Mouse (Mus musculus): ENCODE measurements around the gene Farp2.
"Not testable (repeated sequence)": the region's sequence is repeated elsewhere in the genome, so short reads cannot be mapped to it uniquely, and the experiment has no call there.

Farp2 gene

GRCm38 (mm10) chr1:93511585-93512350 lies at the start of gene Farp2:
Gene Farp2 (plus strand): TSS chr1:93512079.
- peak; percentile 91 for DNase-seq (ENCODE audit: low spot score)

GRCm38 (mm10) chr1:93465066-93465465 lies 46.8 kb upstream of the Farp2 start:
- DNase-seq (ENCODE audit: low spot score): no peak

- DNase-seq (ENCODE audit: low spot score): no peak
These were observed 46.1 kb upstream of the Farp2 start for GRCm38 (mm10) chr1:93465746-93466145.

- no peak for DNase-seq (ENCODE audit: low spot score)
These were observed 43.3 kb upstream of the Farp2 start for GRCm38 (mm10) chr1:93468626-93469025.

- DNase-seq (ENCODE audit: low spot score): no peak
These were observed 36.2 kb upstream of the Farp2 start for GRCm38 (mm10) chr1:93475694-93476093.

GRCm38 (mm10) chr1:93477758-93478585 lies 33.9 kb upstream of the Farp2 start:
- DNase-seq (ENCODE audit: low spot score): peak; percentile 97

GRCm38 (mm10) chr1:93478586-93479475 lies 33.0 kb upstream of the Farp2 start, which contains the start of gene Hdlbp:
Gene Hdlbp (minus strand): TSS chr1:93478815.
- peak; percentile 99 for DNase-seq (ENCODE audit: low spot score)

GRCm38 (mm10) chr1:93479476-93480083 lies 32.3 kb upstream of the Farp2 start:
- no peak for DNase-seq (ENCODE audit: low spot score)

GRCm38 (mm10) chr1:93486302-93486701 lies 25.6 kb upstream of the Farp2 start:
- DNase-seq (ENCODE audit: low spot score): not testable (repeated sequence)

GRCm38 (mm10) chr1:93495312-93495711 lies 16.6 kb upstream of the Farp2 start:
- DNase-seq (ENCODE audit: low spot score): no peak

GRCm38 (mm10) chr1:93506944-93507676 lies 4.8 kb upstream of the Farp2 start:
- no peak for DNase-seq (ENCODE audit: low spot score)

- not testable (repeated sequence) for DNase-seq (ENCODE audit: low spot score)
These were observed 3.3 kb upstream of the Farp2 start for GRCm38 (mm10) chr1:93508576-93508975.

- DNase-seq (ENCODE audit: low spot score): no peak
These were observed 442 bp downstream of the Farp2 start for GRCm38 (mm10) chr1:93512351-93512690.

- no peak for DNase-seq (ENCODE audit: low spot score)
These were observed 1.3 kb downstream of the Farp2 start for GRCm38 (mm10) chr1:93513221-93513620.

GRCm38 (mm10) chr1:93521491-93521890 lies 9.6 kb downstream of the Farp2 start:
- DNase-seq (ENCODE audit: low spot score): no peak

- DNase-seq (ENCODE audit: low spot score): no peak
These were observed 10.4 kb downstream of the Farp2 start for GRCm38 (mm10) chr1:93522325-93522724.

GRCm38 (mm10) chr1:93529801-93530200 lies 17.9 kb downstream of the Farp2 start:
- DNase-seq (ENCODE audit: low spot score): no peak

- no peak for DNase-seq (ENCODE audit: low spot score)
These were observed 25.3 kb downstream of the Farp2 start for GRCm38 (mm10) chr1:93537227-93537626.

- DNase-seq (ENCODE audit: low spot score): no peak
These were observed 31.3 kb downstream of the Farp2 start for GRCm38 (mm10) chr1:93543196-93543595.

- no peak for DNase-seq (ENCODE audit: low spot score)
These were observed 35.4 kb downstream of the Farp2 start for GRCm38 (mm10) chr1:93547286-93547685.

- no peak for DNase-seq (ENCODE audit: low spot score)
These were observed 39.5 kb downstream of the Farp2 start for GRCm38 (mm10) chr1:93551427-93551826.

All from left cerebral cortex, adult 11 months (tissue).